Mouse (Mus musculus) ovary, adult 18-20 months (tissue): ENCODE measurements at regions not wholly inside any gene's neighbourhood (a gene's known extent, or its start where the extent isn't known, plus 50 kb on each side); places are given as distances from the start of the nearest gene placed in this dataset.

ENCODE experiments used
- DNase-seq: peaks from one replicate; pipeline ENCODE4 v3.0.0; 2022; ENCODE audit warnings: low spot score, mixed read lengths

DNA sequence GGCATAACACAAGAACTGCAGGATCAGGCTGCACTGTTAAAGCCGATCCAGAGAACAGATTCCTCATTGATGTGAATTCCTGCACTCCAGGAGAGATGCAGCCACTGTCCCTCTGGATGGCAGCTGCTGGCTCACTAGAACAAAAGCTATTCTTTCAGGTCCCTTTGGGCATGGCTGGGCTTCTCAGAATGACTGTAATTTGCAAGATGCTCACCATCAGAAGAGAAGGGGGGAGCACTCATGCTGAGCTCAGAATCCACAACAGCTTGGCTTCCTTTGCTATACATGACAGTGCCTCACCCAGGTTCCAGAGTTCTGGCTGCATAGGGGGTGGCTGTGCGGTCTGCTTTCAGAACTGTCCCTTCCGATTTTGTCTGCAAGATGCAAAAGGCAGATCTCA is 57.8 kb upstream of the Chd6 start:
- DNase-seq: no peak

GRCm38 (mm10) chr2:161165495-161165894 is 56.6 kb upstream of the Chd6 start:
- DNase-seq: no peak

DNA sequence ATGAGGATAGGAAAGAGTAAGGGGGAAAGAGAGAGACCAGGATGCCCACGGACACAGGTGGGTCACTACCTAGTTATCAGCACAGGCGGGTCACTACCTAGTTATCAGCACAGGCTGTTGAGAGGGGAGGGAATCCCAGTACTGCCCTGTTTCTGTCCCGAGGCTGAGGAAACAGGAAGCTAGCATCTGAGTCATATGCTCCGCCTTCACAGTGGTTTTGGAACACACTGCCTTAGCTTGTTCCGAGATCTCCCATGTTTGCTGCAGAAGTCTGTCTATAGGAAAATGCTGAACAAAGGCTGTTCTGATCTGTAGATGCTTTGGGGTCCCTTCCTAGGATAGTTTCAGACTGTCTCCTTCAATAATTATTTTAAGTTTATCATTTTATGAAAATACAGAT is 55.4 kb upstream of the Chd6 start:
- DNase-seq: no peak
